Mouse (Mus musculus) E14TG2a.4 (cell line): Measurements from ENCODE around the gene Shmt2.

Experiments
- H3K27me3 ChIP-seq: 2 replicates; pipeline ENCODE4 v1.6.1; 2014; ENCODE audit warnings: low read length, control low read depth; ENCODE audit not compliant: insufficient read depth
- H3K36me3 ChIP-seq: 2 replicates; pipeline ENCODE4 v1.6.1; 2014; ENCODE audit warnings: low read length, control low read depth; ENCODE audit not compliant: insufficient read depth
- H3K4me1 ChIP-seq: replicated peaks from 2 replicates; pipeline ENCODE4 v1.6.1; 2014; ENCODE audit warnings: low read depth, low read length, control low read depth
- H3K4me3 ChIP-seq: replicated peaks from 2 replicates; pipeline ENCODE4 v1.5.1; 2014; ENCODE audit warnings: mild to moderate bottlenecking, low read length
- H3K9me3 ChIP-seq: 2 replicates; pipeline ENCODE4 v1.6.1; 2014; ENCODE audit warnings: low read length, control low read depth
- CTCF ChIP-seq: conservative IDR thresholded peaks from 2 replicates; pipeline ENCODE4 v1.5.1; 2014; ENCODE audit warnings: low read length
- NANOG ChIP-seq: IDR thresholded peaks from 2 replicates; pipeline ENCODE4 v1.6.1; 2014; ENCODE audit warnings: borderline replicate concordance, low read length, mixed read lengths
- POU5F1 ChIP-seq: IDR thresholded peaks from 2 replicates; pipeline ENCODE4 v1.6.1; 2014; ENCODE audit warnings: low read length, borderline replicate concordance

The Shmt2 gene

DNA sequence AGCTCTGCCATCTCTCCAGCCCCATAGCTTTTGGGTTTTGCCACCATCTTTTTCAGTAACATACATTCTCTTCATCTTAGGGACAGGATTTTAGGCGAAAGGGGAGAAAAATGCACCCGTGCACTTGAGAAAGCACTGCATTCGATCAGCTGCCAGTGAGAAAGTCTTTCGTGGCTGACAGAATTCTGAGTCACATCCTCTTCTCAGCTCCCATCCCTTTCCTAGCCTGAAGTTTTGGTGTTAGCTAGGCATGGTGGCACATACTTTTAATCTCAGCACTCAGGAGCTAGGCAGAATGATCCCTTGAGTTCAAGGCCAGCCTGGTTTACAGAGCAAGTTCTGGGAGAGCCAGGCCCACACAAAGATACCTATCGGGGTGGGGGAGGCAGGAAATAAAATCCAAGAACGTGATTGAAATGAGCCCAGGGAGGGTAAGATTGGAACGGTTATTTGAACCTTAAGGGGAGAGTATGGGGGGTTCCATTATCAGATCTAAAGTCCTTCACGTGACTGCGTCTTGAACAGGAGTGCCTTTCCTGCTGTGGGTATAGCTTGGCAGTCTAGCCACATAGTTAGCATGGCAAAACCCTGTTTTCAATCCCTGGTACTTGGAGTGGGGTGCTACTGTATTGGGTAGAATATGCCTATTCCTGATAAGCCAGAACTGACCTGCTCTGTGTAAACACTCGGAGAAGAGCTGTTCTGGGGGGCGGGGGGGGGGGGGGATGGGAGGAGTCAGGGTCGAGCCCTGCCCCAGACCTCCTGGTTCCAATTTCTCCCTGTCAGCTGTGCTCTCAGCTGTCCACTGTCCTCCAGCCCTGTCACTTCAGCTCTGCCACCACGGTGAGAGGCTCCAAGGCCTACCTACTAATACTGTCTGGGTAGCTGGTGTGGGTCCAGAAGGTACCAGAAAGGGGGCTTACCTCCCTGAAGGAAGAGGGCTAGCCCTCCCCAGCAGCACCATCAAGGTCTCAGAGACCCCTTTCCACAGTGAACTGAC lies 21.1 kb downstream of the Shmt2 start, which contains the start of gene Stac3:
Gene Stac3 (plus strand): TSS at position 793 of the 1,000 bp plus-strand sequence.
- no peaks in the 10 kb centered on the region for H3K9me3 ChIP-seq
- H3K36me3 ChIP-seq = peaks cover 31% of the 10 kb centered on the region
- peaks cover 17% of the 10 kb centered on the region for H3K4me1 ChIP-seq
- H3K27me3 ChIP-seq = peaks cover 18% of the 10 kb centered on the region; the same call in 1 of the 2 replicates
- TF ChIP-seq POU5F1 (no peak), CTCF (no peak), NANOG (no peak)
- no peak within 1 kb of the TSS for H3K4me3 ChIP-seq

DNA sequence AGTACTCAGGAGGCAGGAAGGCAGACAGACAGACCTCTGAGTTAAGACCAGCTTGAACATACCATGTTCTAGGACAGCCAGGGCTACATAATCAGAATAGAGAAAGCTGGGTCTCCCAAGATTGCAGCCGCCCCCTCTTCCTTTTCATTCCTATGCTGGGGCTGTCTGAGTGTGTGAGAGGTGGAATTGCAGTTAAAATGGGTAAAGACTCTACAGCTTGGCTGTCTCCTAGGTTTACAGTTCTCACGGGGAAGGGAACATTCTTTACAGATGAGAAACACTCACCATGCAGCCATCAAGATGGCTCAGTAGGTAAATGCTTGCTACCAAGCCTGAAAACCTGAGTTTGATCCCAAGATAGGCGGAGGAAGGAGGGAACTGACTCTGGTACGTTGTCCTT lies 22.2 kb downstream of the Shmt2 start:
- Histone ChIP-seq H3K4me3 (no peak overlapping the region), H3K36me3 (peaks cover 41% of the 10 kb centered on the region), H3K9me3 (no peaks in the 10 kb centered on the region), H3K4me1 (peaks cover 17% of the 10 kb centered on the region), H3K27me3 (peaks cover 18% of the 10 kb centered on the region; the same call in 1 of the 2 replicates)
- TF ChIP-seq CTCF = no peak
- no peak for TF ChIP-seq POU5F1
- TF ChIP-seq NANOG = no peak

DNA sequence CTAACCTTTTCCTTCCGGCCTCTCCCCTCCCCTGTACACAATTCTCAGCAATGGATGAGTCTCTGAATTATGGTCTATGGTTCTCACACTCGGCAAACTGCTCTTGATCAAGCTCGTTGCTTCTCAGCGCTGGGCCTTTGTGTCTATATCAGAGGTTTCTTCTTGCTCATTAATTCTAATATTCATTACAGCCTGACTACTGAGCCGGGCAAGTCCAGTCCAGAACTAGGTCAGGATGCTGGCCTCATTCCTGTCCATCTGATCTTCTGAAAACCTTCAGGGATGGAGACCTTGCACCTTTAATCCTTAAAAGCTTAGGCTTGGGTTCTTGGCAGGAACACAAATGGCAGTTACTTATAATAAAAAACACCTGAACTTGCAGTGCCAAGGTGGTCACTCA lies 22.7 kb downstream of the Shmt2 start:
- TF ChIP-seq POU5F1 = no peak
- TF ChIP-seq NANOG = no peak
- no peak for TF ChIP-seq CTCF
- peaks cover 15% of the 10 kb centered on the region; the same call in 1 of the 2 replicates for H3K27me3 ChIP-seq
- H3K36me3 ChIP-seq = peaks cover 46% of the 10 kb centered on the region
- no peaks in the 10 kb centered on the region for H3K9me3 ChIP-seq
- no peak overlapping the region for H3K4me3 ChIP-seq
- peaks cover 17% of the 10 kb centered on the region for H3K4me1 ChIP-seq

DNA sequence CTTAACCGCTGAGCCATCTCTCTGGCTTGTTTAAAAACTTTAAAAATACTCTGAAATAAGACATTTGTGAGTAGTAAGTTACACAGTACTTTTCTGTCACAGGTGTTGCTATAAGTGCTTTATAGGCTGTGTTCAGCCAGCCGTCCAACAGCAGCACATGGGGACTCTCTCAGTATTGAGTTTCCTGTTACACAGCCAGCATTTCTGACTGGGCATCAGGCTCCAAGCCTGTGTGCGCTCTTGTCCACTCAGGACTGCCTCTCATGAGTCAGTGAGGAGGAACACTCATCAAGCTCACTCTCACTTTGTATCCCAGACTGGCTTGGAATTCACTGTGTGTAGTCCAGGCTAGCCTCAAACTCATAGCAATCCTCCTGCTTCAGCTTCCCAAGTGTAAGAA lies 26.1 kb downstream of the Shmt2 start:
- Histone ChIP-seq H3K9me3 (no peaks in the 10 kb centered on the region), H3K4me1 (peaks cover 23% of the 10 kb centered on the region), H3K36me3 (peaks cover 78% of the 10 kb centered on the region), H3K4me3 (no peak overlapping the region), H3K27me3 (no peaks in the 10 kb centered on the region)
- TF ChIP-seq NANOG = no peak
- TF ChIP-seq POU5F1 = no peak
- no peak for TF ChIP-seq CTCF

DNA sequence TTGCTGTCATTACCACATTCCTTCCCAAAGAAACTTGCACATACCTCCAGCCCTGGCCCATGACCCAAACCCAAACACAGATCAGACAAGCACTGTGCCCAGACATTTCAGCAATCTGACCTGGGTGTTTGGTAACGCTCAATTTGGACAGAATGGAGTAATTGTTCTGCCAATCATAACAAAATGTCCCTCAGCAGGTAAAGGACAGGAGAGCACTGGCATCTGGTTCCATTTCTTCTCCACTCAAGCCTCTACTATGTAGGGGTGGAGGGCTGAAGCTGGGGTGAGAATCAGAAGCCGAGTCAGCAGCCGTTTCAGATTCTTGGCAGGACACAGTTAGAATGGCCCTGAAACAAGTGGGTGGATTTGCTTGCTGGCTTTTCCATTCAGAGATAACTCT lies 30.1 kb downstream of the Shmt2 start:
- Histone ChIP-seq H3K36me3 (peaks cover 93% of the 10 kb centered on the region), H3K4me1 (peaks cover 14% of the 10 kb centered on the region), H3K27me3 (no peaks in the 10 kb centered on the region), H3K9me3 (no peaks in the 10 kb centered on the region), H3K4me3 (no peak overlapping the region)
- TF ChIP-seq CTCF = no peak
- TF ChIP-seq NANOG = no peak
- TF ChIP-seq POU5F1 = no peak

DNA sequence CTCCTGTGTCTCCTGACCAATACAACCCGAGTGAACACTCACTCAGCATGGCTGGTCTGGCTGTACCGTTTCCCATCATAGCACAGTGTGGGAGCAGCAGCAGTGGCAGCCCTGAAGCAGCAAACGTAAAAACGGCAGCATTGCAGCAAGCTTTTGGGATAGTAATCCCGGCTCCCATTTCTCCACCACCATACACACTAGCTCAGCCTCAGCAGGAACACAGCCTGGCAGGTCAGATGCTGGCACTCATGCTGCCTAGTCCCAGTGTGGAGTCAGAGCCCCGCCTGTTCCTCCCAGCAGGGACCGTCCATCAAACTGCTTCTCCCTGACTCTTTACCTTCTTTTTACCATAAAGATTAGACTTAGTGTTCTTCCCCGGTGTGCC lies 31.1 kb downstream of the Shmt2 start:
- no peaks in the 10 kb centered on the region for H3K27me3 ChIP-seq
- H3K4me3 ChIP-seq = no peak overlapping the region
- peaks cover 13% of the 10 kb centered on the region for H3K4me1 ChIP-seq
- H3K36me3 ChIP-seq = peaks cover 87% of the 10 kb centered on the region
- H3K9me3 ChIP-seq = no peaks in the 10 kb centered on the region
- TF ChIP-seq POU5F1 (no peak), NANOG (no peak), CTCF (no peak)

DNA sequence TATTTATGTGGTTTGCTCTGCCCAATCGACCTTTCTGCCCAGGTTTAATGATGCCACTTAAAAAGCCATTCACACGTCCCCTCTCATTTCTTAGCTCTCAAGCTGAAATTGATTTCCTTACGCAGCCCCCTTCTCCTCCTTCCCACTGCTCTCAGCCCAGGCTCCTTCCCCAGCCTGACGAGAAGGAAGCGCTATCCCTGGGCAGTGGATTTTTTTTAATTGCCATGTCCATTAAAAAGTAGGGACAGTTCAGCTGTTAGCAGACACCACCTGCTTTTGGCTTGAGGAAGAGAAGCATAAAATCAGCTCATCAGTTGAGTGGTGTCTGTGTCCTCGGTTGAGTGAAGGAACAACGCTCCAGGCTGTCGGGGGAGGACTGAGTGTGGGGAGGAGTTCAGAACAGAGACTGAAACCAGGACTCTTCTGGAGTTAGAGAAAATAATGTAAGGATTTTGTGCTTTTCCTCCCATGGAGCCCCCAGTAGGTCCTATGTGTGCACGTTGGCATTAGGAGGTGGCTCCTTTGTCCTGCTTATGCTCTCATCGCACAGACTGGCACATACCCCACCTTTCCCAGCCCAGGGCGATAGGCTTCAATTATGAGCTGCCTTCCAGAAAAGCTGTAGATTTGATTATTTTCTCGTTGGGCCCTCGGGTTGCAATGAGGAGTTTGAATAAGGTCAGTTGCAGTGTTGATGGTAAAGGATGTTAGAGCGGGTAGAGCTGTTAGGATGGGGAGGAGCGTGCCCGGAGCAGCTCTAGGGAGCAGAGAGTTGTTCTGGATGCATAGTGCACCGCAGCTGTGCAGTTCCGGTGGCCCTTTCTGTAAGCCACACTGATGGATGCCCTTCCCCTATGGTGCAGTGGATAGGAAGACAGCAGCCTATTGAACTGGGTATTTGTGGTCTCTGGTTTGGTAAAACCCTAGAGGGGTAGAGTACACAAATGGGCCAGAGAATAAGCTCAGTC lies 31.8 kb downstream of the Shmt2 start:
- H3K9me3 ChIP-seq = no peaks in the 10 kb centered on the region
- peaks cover 13% of the 10 kb centered on the region for H3K4me1 ChIP-seq
- no peak overlapping the region for H3K4me3 ChIP-seq
- no peaks in the 10 kb centered on the region for H3K27me3 ChIP-seq
- no peak for TF ChIP-seq NANOG
- TF ChIP-seq CTCF = no peak
- TF ChIP-seq POU5F1 = no peak
- H3K36me3 ChIP-seq = peaks cover 85% of the 10 kb centered on the region

DNA sequence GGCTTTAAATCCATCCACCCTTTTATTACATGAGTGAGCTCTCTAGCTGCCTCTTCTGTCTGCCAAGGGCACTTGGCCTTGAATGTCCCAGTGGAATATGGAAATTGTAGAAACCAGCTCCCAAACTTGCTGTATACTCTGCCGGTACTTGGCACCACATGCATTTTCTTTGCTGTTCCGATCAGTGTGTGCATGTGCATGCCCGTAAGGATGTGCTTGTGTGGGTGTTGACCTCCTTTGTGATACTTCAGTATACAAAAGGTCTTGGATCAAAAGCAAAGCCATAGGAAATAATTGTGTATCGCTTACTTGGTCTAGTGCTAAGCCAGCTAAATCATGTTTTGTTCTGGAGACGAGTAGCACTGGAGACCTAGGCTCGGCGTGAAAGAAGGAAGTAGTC lies 33.4 kb downstream of the Shmt2 start:
- Histone ChIP-seq H3K27me3 (no peaks in the 10 kb centered on the region), H3K4me3 (no peak overlapping the region), H3K9me3 (no peaks in the 10 kb centered on the region), H3K4me1 (peaks cover 13% of the 10 kb centered on the region), H3K36me3 (peaks cover 85% of the 10 kb centered on the region)
- TF ChIP-seq CTCF = no peak
- no peak for TF ChIP-seq NANOG
- TF ChIP-seq POU5F1 = no peak
